Mouse (Mus musculus) MEL (cell line): Measurements from ENCODE around the gene Cdk4.

Experiments
- BHLHE40 ChIP-seq: IDR thresholded peaks from 2 replicates; pipeline ENCODE4 v1.6.1; 2012; ENCODE audit warnings: low read depth, mild to moderate bottlenecking, inconsistent platforms, low read length, improper control_type of control experiment, borderline replicate concordance
- HCFC1 ChIP-seq: IDR thresholded peaks from 2 replicates; pipeline ENCODE4 v1.6.1; 2012; ENCODE audit warnings: low read depth, mild to moderate bottlenecking, inconsistent platforms, low read length, improper control_type of control experiment, moderate library complexity
- KAT2A ChIP-seq: conservative IDR thresholded peaks from 2 replicates; pipeline ENCODE4 v1.6.1; 2012; ENCODE audit warnings: low read depth, low read length, improper control_type of control experiment, inconsistent platforms
- NELFE ChIP-seq: IDR thresholded peaks from 2 replicates; pipeline ENCODE4 v1.6.1; 2011; ENCODE audit warnings: low read depth, low read length, improper control_type of control experiment
- POLR2A ChIP-seq, 2 experiments: IDR thresholded peaks; 2 replicates each; pipeline ENCODE4 v1.6.1; 2011 to 2012; ENCODE audit warnings: low read length in 2 of 2, mild to moderate bottlenecking in 2 of 2, control low read depth in 1 of 2, improper control_type of control experiment in 1 of 2, low read depth in 1 of 2, moderate library complexity in 1 of 2; ENCODE audit not compliant: control insufficient read depth in 1 of 2, insufficient read depth in 1 of 2, poor library complexity in 1 of 2

DNA sequence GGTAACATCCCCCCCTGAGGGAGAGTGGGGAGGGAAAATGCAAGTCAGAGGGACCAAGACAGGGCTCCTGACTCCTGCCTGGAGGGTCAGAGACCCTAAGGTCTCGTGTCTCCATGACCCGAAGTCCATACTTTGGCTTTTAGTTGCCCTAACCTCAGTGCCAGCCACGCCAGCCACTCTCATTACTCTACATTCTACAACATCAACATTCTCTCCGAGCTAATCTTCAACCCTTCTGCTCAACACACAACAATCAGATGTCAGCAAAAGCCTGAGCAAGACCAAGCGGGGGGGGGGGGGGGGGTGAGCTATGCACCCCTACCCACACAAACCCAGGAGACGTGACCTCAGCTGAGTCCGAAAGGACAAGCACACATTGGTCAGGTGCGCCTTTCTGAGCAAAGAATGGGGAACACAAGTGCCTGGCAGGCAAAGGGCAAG, 30.0 kb upstream of the Cdk4 start:
- TF ChIP-seq POLR2A (IDR thresholded peaks at IDR 0.05; ENCODE audit: control insufficient read depth in 1 of 2, insufficient read depth in 1 of 2, low read depth in 1 of 2, low read length in 2 of 2, poor library complexity in 1 of 2) (no peak), KAT2A (no peak), BHLHE40 (no peak), HCFC1 (no peak), NELFE (no peak)
